Mouse (Mus musculus) ES-Bruce4 (cell line): Measurements from ENCODE around the gene Zer1.

ENCODE experiments used
- CTCF ChIP-seq: IDR thresholded peaks from one replicate; pipeline ENCODE4 v1.8.1; 2011; ENCODE audit warnings: low read depth, low read length
- EP300 ChIP-seq: IDR thresholded peaks from 2 replicates; pipeline ENCODE4 v1.6.1; 2011; ENCODE audit warnings: low read depth, low read length; ENCODE audit not compliant: insufficient read depth
- POLR2A ChIP-seq: IDR thresholded peaks from one replicate; pipeline ENCODE4 v1.8.1; 2011; ENCODE audit warnings: low read length; ENCODE audit not compliant: insufficient read depth

GRCm38 (mm10) chr2:30063235-30063634 lies 61.1 kb downstream of the Zer1 start:
- TF ChIP-seq POLR2A (no peak), EP300 (no peak), CTCF (no peak)
